Mouse (Mus musculus): Measurements from ENCODE around the gene Herc1. TPM values are rescaled to one million over a fixed set of nuclear protein-coding genes. Genes with fewer than 3 reads are reported as not detected.

Gene Herc1
- polyA plus RNA-seq, 1 experiment: 47.2 TPM

DNA sequence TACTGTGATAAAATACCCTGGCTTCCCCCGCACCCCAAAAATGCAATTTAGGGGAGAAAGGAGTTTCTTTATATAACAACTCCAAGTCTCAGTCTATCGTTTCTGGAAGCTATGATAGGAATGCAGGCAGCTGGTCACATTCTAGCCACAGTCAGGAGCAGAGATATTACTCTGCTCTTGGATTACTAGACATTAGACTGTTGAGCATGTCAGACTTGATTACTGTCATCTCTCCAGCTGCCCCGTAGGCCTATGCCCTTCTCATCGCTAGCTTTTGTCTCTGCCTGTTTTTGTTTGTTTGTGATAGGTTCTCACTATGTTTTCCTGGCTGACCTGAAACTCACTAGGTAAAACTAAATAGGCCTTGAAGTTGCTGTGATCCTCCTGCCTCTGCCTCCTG is 41.5 kb upstream of the Herc1 start:
- no peaks in the 10 kb centered on the region for H3K27me3 ChIP-seq (ENCODE audit: control insufficient read depth, insufficient read depth, low read length, poor library complexity, severe bottlenecking)
- TF ChIP-seq EP300 (IDR thresholded peaks at IDR 0.05; ENCODE audit: insufficient read depth, low read depth, low read length): no peak
- no peak for TF ChIP-seq CTCF (IDR thresholded peaks at IDR 0.05; ENCODE audit: low read depth, low read length)
- no peak for TF ChIP-seq POLR2A (IDR thresholded peaks at IDR 0.05; ENCODE audit: insufficient read depth, low read length)
- no peaks in the 10 kb centered on the region for H3K9me3 ChIP-seq (replicated peaks; ENCODE audit: control insufficient read depth, insufficient read depth, low read length, poor library complexity, severe bottlenecking)
- no peak overlapping the region for H3K4me3 ChIP-seq (ENCODE audit: low read depth, low read length)
- no peak overlapping the region for H3K27ac ChIP-seq (ENCODE audit: insufficient read depth, low read length)
- no peak overlapping the region for H3K9ac ChIP-seq (ENCODE audit: low read depth, poor library complexity, severe bottlenecking)
- no peaks in the 10 kb centered on the region for H3K36me3 ChIP-seq (ENCODE audit: control insufficient read depth, insufficient read depth, low read length, poor library complexity, severe bottlenecking)
- no peaks in the 10 kb centered on the region for H3K4me1 ChIP-seq (ENCODE audit: control insufficient read depth, insufficient read depth, low read length)

DNA sequence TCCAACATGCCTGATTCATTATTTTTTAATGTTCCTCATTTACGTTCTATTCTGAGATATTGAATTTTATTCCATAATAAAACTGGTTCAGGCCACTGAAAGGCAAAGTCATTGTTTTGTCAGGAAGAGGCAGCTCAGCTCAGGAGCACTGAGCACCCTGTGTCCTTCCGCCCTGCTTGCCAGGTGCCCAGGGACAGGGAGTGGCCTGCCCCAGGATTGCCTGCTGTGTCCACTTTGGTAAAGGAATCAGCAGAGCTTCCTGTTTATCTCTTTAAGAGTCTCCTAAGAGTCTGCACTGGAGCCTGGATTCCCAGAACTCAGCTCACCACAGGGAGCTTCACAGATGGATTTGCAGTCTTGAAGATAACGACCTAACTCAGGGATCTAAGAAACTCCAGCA is 38.8 kb upstream of the Herc1 start:
- no peak overlapping the region for H3K4me3 ChIP-seq (ENCODE audit: low read depth, low read length)
- no peaks in the 10 kb centered on the region for H3K4me1 ChIP-seq (ENCODE audit: control insufficient read depth, insufficient read depth, low read length)
- H3K27ac ChIP-seq (ENCODE audit: insufficient read depth, low read length): no peak overlapping the region
- no peaks in the 10 kb centered on the region for H3K9me3 ChIP-seq (replicated peaks; ENCODE audit: control insufficient read depth, insufficient read depth, low read length, poor library complexity, severe bottlenecking)
- TF ChIP-seq CTCF (IDR thresholded peaks at IDR 0.05; ENCODE audit: low read depth, low read length) (no peak), POLR2A (IDR thresholded peaks at IDR 0.05; ENCODE audit: insufficient read depth, low read length) (no peak), EP300 (IDR thresholded peaks at IDR 0.05; ENCODE audit: insufficient read depth, low read depth, low read length) (no peak)
- no peak overlapping the region for H3K9ac ChIP-seq (ENCODE audit: low read depth, poor library complexity, severe bottlenecking)
- H3K36me3 ChIP-seq (ENCODE audit: control insufficient read depth, insufficient read depth, low read length, poor library complexity, severe bottlenecking): no peaks in the 10 kb centered on the region
- no peaks in the 10 kb centered on the region for H3K27me3 ChIP-seq (ENCODE audit: control insufficient read depth, insufficient read depth, low read length, poor library complexity, severe bottlenecking)

GRCm38 (mm10) chr9:66316603-66317002 is 33.6 kb upstream of the Herc1 start:
- Histone ChIP-seq H3K36me3 (ENCODE audit: control insufficient read depth, insufficient read depth, low read length, poor library complexity, severe bottlenecking) (no peaks in the 10 kb centered on the region), H3K4me1 (ENCODE audit: control insufficient read depth, insufficient read depth, low read length) (no peaks in the 10 kb centered on the region), H3K27me3 (ENCODE audit: control insufficient read depth, insufficient read depth, low read length, poor library complexity, severe bottlenecking) (no peaks in the 10 kb centered on the region), H3K9ac (ENCODE audit: low read depth, poor library complexity, severe bottlenecking) (no peak overlapping the region), H3K4me3 (ENCODE audit: low read depth, low read length) (no peak overlapping the region), H3K27ac (ENCODE audit: insufficient read depth, low read length) (no peak overlapping the region), H3K9me3 (replicated peaks; ENCODE audit: control insufficient read depth, insufficient read depth, low read length, poor library complexity, severe bottlenecking) (no peaks in the 10 kb centered on the region)
- no peak for TF ChIP-seq POLR2A (IDR thresholded peaks at IDR 0.05; ENCODE audit: insufficient read depth, low read length)
- TF ChIP-seq EP300 (IDR thresholded peaks at IDR 0.05; ENCODE audit: insufficient read depth, low read depth, low read length): no peak
- TF ChIP-seq CTCF (IDR thresholded peaks at IDR 0.05; ENCODE audit: low read depth, low read length): no peak

DNA sequence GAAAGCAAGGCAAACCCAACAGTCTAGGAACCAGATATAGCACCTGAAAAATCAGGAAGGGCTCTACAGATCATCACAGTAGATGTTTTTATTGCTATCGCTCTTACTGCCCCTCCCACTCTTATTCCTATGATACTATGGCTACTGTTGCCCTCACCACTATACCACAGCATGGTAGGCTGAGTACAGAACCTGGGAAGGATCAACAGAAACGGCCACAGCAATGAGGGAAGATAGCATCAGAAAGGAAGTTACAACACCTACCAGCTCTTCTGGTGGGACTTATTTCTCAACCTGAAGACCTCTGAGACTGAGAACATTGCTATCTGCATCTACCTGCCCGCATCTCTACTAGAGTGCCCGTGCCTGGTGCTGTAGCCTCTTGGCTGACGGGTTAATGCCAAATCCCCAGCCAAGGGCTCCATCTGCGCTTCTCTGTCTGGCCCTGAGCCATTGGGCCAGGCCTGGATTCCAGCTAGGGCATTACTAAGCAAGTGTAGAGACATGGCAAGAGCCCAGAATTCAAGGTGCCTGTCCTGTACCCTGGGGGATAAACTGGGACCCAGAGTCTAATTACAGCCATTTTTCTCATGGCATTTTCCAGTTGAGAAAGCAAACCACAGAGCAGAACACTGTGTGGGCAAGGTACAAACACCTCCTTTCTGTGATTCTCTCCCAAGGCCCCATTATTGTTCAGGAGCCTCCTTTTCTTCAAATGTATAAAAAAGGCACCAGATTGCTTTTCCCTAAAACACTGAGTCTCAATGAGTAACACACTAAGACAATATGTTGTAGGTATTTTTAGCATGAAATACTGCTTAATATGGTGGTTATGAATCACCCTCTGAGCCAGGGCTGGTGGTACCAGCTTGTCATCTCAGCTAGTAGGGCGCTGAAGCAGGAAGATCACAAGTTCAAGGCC is 28.0 kb upstream of the Herc1 start:
- Histone ChIP-seq H3K36me3 (ENCODE audit: control insufficient read depth, insufficient read depth, low read length, poor library complexity, severe bottlenecking) (no peaks in the 10 kb centered on the region), H3K9ac (ENCODE audit: low read depth, poor library complexity, severe bottlenecking) (no peak overlapping the region), H3K4me3 (ENCODE audit: low read depth, low read length) (no peak overlapping the region), H3K4me1 (ENCODE audit: control insufficient read depth, insufficient read depth, low read length) (no peaks in the 10 kb centered on the region), H3K9me3 (replicated peaks; ENCODE audit: control insufficient read depth, insufficient read depth, low read length, poor library complexity, severe bottlenecking) (no peaks in the 10 kb centered on the region), H3K27ac (ENCODE audit: insufficient read depth, low read length) (no peak overlapping the region), H3K27me3 (ENCODE audit: control insufficient read depth, insufficient read depth, low read length, poor library complexity, severe bottlenecking) (no peaks in the 10 kb centered on the region)
- TF ChIP-seq EP300 (IDR thresholded peaks at IDR 0.05; ENCODE audit: insufficient read depth, low read depth, low read length) (no peak), CTCF (IDR thresholded peaks at IDR 0.05; ENCODE audit: low read depth, low read length) (no peak), POLR2A (IDR thresholded peaks at IDR 0.05; ENCODE audit: insufficient read depth, low read length) (no peak)

DNA sequence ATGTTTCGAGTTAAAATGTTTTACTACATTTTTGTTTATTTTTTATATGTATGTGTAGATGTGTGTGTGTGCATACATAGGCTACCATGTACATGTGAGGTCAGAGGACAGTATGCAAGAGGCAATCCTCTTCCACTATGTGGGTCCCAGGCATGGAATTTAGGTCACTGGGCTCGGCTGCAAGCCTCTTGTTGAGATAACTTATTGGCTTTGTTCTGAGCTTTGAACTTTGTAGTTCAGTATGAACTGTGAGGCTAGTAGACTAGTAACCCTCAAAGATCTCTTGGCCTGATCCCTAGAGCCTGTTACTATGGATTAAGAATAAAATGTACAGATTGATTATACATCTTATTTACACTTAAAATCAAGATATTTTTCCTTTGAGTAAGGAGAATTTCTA is 23.4 kb upstream of the Herc1 start:
- no peak for TF ChIP-seq CTCF (IDR thresholded peaks at IDR 0.05; ENCODE audit: low read depth, low read length)
- no peak for TF ChIP-seq EP300 (IDR thresholded peaks at IDR 0.05; ENCODE audit: insufficient read depth, low read depth, low read length)
- TF ChIP-seq POLR2A (IDR thresholded peaks at IDR 0.05; ENCODE audit: insufficient read depth, low read length): no peak
- Histone ChIP-seq H3K4me3 (ENCODE audit: low read depth, low read length) (no peak overlapping the region), H3K27me3 (ENCODE audit: control insufficient read depth, insufficient read depth, low read length, poor library complexity, severe bottlenecking) (no peaks in the 10 kb centered on the region), H3K27ac (ENCODE audit: insufficient read depth, low read length) (no peak overlapping the region), H3K4me1 (ENCODE audit: control insufficient read depth, insufficient read depth, low read length) (no peaks in the 10 kb centered on the region), H3K36me3 (ENCODE audit: control insufficient read depth, insufficient read depth, low read length, poor library complexity, severe bottlenecking) (no peaks in the 10 kb centered on the region), H3K9me3 (replicated peaks; ENCODE audit: control insufficient read depth, insufficient read depth, low read length, poor library complexity, severe bottlenecking) (no peaks in the 10 kb centered on the region), H3K9ac (ENCODE audit: low read depth, poor library complexity, severe bottlenecking) (no peak overlapping the region)

- H3K27me3 ChIP-seq (ENCODE audit: control insufficient read depth, insufficient read depth, low read length, poor library complexity, severe bottlenecking): no peaks in the 10 kb centered on the region
- H3K9me3 ChIP-seq (replicated peaks; ENCODE audit: control insufficient read depth, insufficient read depth, low read length, poor library complexity, severe bottlenecking): no peaks in the 10 kb centered on the region
- H3K9ac ChIP-seq (ENCODE audit: low read depth, poor library complexity, severe bottlenecking): no peak overlapping the region
- H3K27ac ChIP-seq (ENCODE audit: insufficient read depth, low read length): no peak overlapping the region
- H3K4me3 ChIP-seq (ENCODE audit: low read depth, low read length): no peak overlapping the region
- TF ChIP-seq EP300 (IDR thresholded peaks at IDR 0.05; ENCODE audit: insufficient read depth, low read depth, low read length) (no peak), POLR2A (IDR thresholded peaks at IDR 0.05; ENCODE audit: insufficient read depth, low read length) (no peak), CTCF (IDR thresholded peaks at IDR 0.05; ENCODE audit: low read depth, low read length) (no peak)
- H3K36me3 ChIP-seq (ENCODE audit: control insufficient read depth, insufficient read depth, low read length, poor library complexity, severe bottlenecking): no peaks in the 10 kb centered on the region
- H3K4me1 ChIP-seq (ENCODE audit: control insufficient read depth, insufficient read depth, low read length): no peaks in the 10 kb centered on the region
These were observed 20.8 kb upstream of the Herc1 start for GRCm38 (mm10) chr9:66329474-66329873.

All from ES-Bruce4 (cell line).